Mouse (Mus musculus): ENCODE data around the gene Ctsw. TPM values are rescaled to one million over a fixed set of nuclear protein-coding genes. Genes with fewer than 3 reads are reported as not detected.

Ctsw gene
- polyA plus RNA-seq (2014; fragmentation: Illumina TruSeq; extraction: RNeasy Lipid Tissue Mini Kit (QIAGEN cat#74804); ENCODE audit: low read depth, low replicate concordance): not detected

GRCm38 (mm10) chr19:5468374-5468773 lies at the start of gene Ctsw:
TSS of gene Ctsw (minus strand) at chr19:5468507.

GRCm38 (mm10) chr19:5510031-5511026 lies 42.0 kb upstream of the Ctsw start, which contains the start of gene Snx32:
TSS of gene Snx32 (minus strand) at chr19:5510538.

GRCm38 (mm10) chr19:5503687-5504086 lies 35.4 kb upstream of the Ctsw start, which contains the start of gene 1700020D05Rik:
TSS of gene 1700020D05Rik (minus strand) at chr19:5503787.

GRCm38 (mm10) chr19:5490313-5490897 lies 22.1 kb upstream of the Ctsw start, which contains the start of gene Cfl1:
TSS of gene Cfl1 (plus strand) at chr19:5490455.

GRCm38 (mm10) chr19:5487768-5488550 lies 19.7 kb upstream of the Ctsw start, which contains the start of gene Mus81:
TSS of gene Mus81 (minus strand) at chr19:5488402.

GRCm38 (mm10) chr19:5473720-5474119 lies 5.4 kb upstream of the Ctsw start, which contains the start of gene Efemp2:
TSS of gene Efemp2 (plus strand) at chr19:5473954.

GRCm38 (mm10) chr19:5460465-5460911 lies 7.8 kb downstream of the Ctsw start, which contains the start of gene Fibp:
TSS of gene Fibp (plus strand) at chr19:5460615.

GRCm38 (mm10) chr19:5457746-5458442 lies 10.4 kb downstream of the Ctsw start, which contains the start of gene Ccdc85b:
TSS of gene Ccdc85b (minus strand) at chr19:5457894.

GRCm38 (mm10) chr19:5447515-5448353 lies 20.6 kb downstream of the Ctsw start, which contains the start of gene Fosl1:
TSS of gene Fosl1 (plus strand) at chr19:5447547.

GRCm38 (mm10) chr19:5424782-5425741 lies 43.2 kb downstream of the Ctsw start, which contains the start of the genes Drap1 and AI837181:
TSS of gene Drap1 (minus strand) at chr19:5424979.
TSS of gene AI837181 (plus strand) at chr19:5425144.

Other genes with a start within 250 kb of the Ctsw start
- 19.3 TPM for gene Pacs1, start 195.4 kb downstream of the Ctsw start, polyA plus RNA-seq (2014; fragmentation: Illumina TruSeq; extraction: RNeasy Lipid Tissue Mini Kit (QIAGEN cat#74804); ENCODE audit: low read depth, low replicate concordance)
- 111 TPM for gene Sf3b2, start 173.1 kb downstream of the Ctsw start, polyA plus RNA-seq (2014; fragmentation: Illumina TruSeq; extraction: RNeasy Lipid Tissue Mini Kit (QIAGEN cat#74804); ENCODE audit: low read depth, low replicate concordance)
- 16.3 TPM for gene Gal3st3, start 170.2 kb downstream of the Ctsw start, polyA plus RNA-seq (2014; fragmentation: Illumina TruSeq; extraction: RNeasy Lipid Tissue Mini Kit (QIAGEN cat#74804); ENCODE audit: low read depth, low replicate concordance)
- not detected for gene Catsper1, start 132.8 kb downstream of the Ctsw start, polyA plus RNA-seq (2014; fragmentation: Illumina TruSeq; extraction: RNeasy Lipid Tissue Mini Kit (QIAGEN cat#74804); ENCODE audit: low read depth, low replicate concordance)
- 5.7 TPM for gene Cst6, start 118.9 kb downstream of the Ctsw start, polyA plus RNA-seq (2014; fragmentation: Illumina TruSeq; extraction: RNeasy Lipid Tissue Mini Kit (QIAGEN cat#74804); ENCODE audit: low read depth, low replicate concordance)
- gene Eif1ad, start 101.8 kb downstream of the Ctsw start, polyA plus RNA-seq (2014; fragmentation: Illumina TruSeq; extraction: RNeasy Lipid Tissue Mini Kit (QIAGEN cat#74804); ENCODE audit: low read depth, low replicate concordance): 23.0 TPM
- 122 TPM for gene Banf1, start 101.3 kb downstream of the Ctsw start, polyA plus RNA-seq (2014; fragmentation: Illumina TruSeq; extraction: RNeasy Lipid Tissue Mini Kit (QIAGEN cat#74804); ENCODE audit: low read depth, low replicate concordance)
- 43.7 TPM for gene Sart1, start 79.8 kb downstream of the Ctsw start, polyA plus RNA-seq (2014; fragmentation: Illumina TruSeq; extraction: RNeasy Lipid Tissue Mini Kit (QIAGEN cat#74804); ENCODE audit: low read depth, low replicate concordance)
- not detected for gene Tsga10ip, start 66.0 kb downstream of the Ctsw start, polyA plus RNA-seq (2014; fragmentation: Illumina TruSeq; extraction: RNeasy Lipid Tissue Mini Kit (QIAGEN cat#74804); ENCODE audit: low read depth, low replicate concordance)
- gene Drap1, start 43.5 kb downstream of the Ctsw start, polyA plus RNA-seq (2014; fragmentation: Illumina TruSeq; extraction: RNeasy Lipid Tissue Mini Kit (QIAGEN cat#74804); ENCODE audit: low read depth, low replicate concordance): 391 TPM
- 33.9 TPM for gene AI837181, start 43.4 kb downstream of the Ctsw start, polyA plus RNA-seq (2014; fragmentation: Illumina TruSeq; extraction: RNeasy Lipid Tissue Mini Kit (QIAGEN cat#74804); ENCODE audit: low read depth, low replicate concordance)
- gene Fosl1, start 21.0 kb downstream of the Ctsw start, polyA plus RNA-seq (2014; fragmentation: Illumina TruSeq; extraction: RNeasy Lipid Tissue Mini Kit (QIAGEN cat#74804); ENCODE audit: low read depth, low replicate concordance): not detected
- 6.9 TPM for gene Ccdc85b, start 10.6 kb downstream of the Ctsw start, polyA plus RNA-seq (2014; fragmentation: Illumina TruSeq; extraction: RNeasy Lipid Tissue Mini Kit (QIAGEN cat#74804); ENCODE audit: low read depth, low replicate concordance)
- 44.4 TPM for gene Fibp, start 7.9 kb downstream of the Ctsw start, polyA plus RNA-seq (2014; fragmentation: Illumina TruSeq; extraction: RNeasy Lipid Tissue Mini Kit (QIAGEN cat#74804); ENCODE audit: low read depth, low replicate concordance)
- 14.6 TPM for gene Efemp2, start 5.4 kb upstream of the Ctsw start, polyA plus RNA-seq (2014; fragmentation: Illumina TruSeq; extraction: RNeasy Lipid Tissue Mini Kit (QIAGEN cat#74804); ENCODE audit: low read depth, low replicate concordance)
- gene Mus81, start 19.9 kb upstream of the Ctsw start, polyA plus RNA-seq (2014; fragmentation: Illumina TruSeq; extraction: RNeasy Lipid Tissue Mini Kit (QIAGEN cat#74804); ENCODE audit: low read depth, low replicate concordance): 33.4 TPM
- 173 TPM for gene Cfl1, start 21.9 kb upstream of the Ctsw start, polyA plus RNA-seq (2014; fragmentation: Illumina TruSeq; extraction: RNeasy Lipid Tissue Mini Kit (QIAGEN cat#74804); ENCODE audit: low read depth, low replicate concordance)
- gene 1700020D05Rik, start 35.3 kb upstream of the Ctsw start, polyA plus RNA-seq (2014; fragmentation: Illumina TruSeq; extraction: RNeasy Lipid Tissue Mini Kit (QIAGEN cat#74804); ENCODE audit: low read depth, low replicate concordance): 1.8 TPM
- gene Snx32, start 42.0 kb upstream of the Ctsw start, polyA plus RNA-seq (2014; fragmentation: Illumina TruSeq; extraction: RNeasy Lipid Tissue Mini Kit (QIAGEN cat#74804); ENCODE audit: low read depth, low replicate concordance): 10.1 TPM
- gene Ovol1, start 92.1 kb upstream of the Ctsw start, polyA plus RNA-seq (2014; fragmentation: Illumina TruSeq; extraction: RNeasy Lipid Tissue Mini Kit (QIAGEN cat#74804); ENCODE audit: low read depth, low replicate concordance): not detected
- gene Ap5b1, start 99.5 kb upstream of the Ctsw start, polyA plus RNA-seq (2014; fragmentation: Illumina TruSeq; extraction: RNeasy Lipid Tissue Mini Kit (QIAGEN cat#74804); ENCODE audit: low read depth, low replicate concordance): 1.9 TPM
- 28.9 TPM for gene Rnaseh2c, start 133.4 kb upstream of the Ctsw start, polyA plus RNA-seq (2014; fragmentation: Illumina TruSeq; extraction: RNeasy Lipid Tissue Mini Kit (QIAGEN cat#74804); ENCODE audit: low read depth, low replicate concordance)
- 30.9 TPM for gene Kat5, start 141.7 kb upstream of the Ctsw start, polyA plus RNA-seq (2014; fragmentation: Illumina TruSeq; extraction: RNeasy Lipid Tissue Mini Kit (QIAGEN cat#74804); ENCODE audit: low read depth, low replicate concordance)
- 30.4 TPM for gene Rela, start 169.0 kb upstream of the Ctsw start, polyA plus RNA-seq (2014; fragmentation: Illumina TruSeq; extraction: RNeasy Lipid Tissue Mini Kit (QIAGEN cat#74804); ENCODE audit: low read depth, low replicate concordance)
- gene Sipa1, start 195.2 kb upstream of the Ctsw start, polyA plus RNA-seq (2014; fragmentation: Illumina TruSeq; extraction: RNeasy Lipid Tissue Mini Kit (QIAGEN cat#74804); ENCODE audit: low read depth, low replicate concordance): 16.2 TPM
- 22.2 TPM for gene Map3k11, start 220.2 kb upstream of the Ctsw start, polyA plus RNA-seq (2014; fragmentation: Illumina TruSeq; extraction: RNeasy Lipid Tissue Mini Kit (QIAGEN cat#74804); ENCODE audit: low read depth, low replicate concordance)
- gene Pcnx3, start 220.4 kb upstream of the Ctsw start, polyA plus RNA-seq (2014; fragmentation: Illumina TruSeq; extraction: RNeasy Lipid Tissue Mini Kit (QIAGEN cat#74804); ENCODE audit: low read depth, low replicate concordance): 22.7 TPM
- gene Kcnk7, start 235.9 kb upstream of the Ctsw start, polyA plus RNA-seq (2014; fragmentation: Illumina TruSeq; extraction: RNeasy Lipid Tissue Mini Kit (QIAGEN cat#74804); ENCODE audit: low read depth, low replicate concordance): not detected

Measured in heart, adult 10 weeks (tissue).